Mouse (Mus musculus) c-Kit-positive CD71-positive TER-119-positive erythroid progenitor cells, embryonic 14.5 days (primary cell): ENCODE measurements at regions not wholly inside any gene's neighbourhood (a gene's known extent, or its start where the extent isn't known, plus 50 kb on each side); places are given as distances from the start of the nearest gene placed in this dataset.
"Not testable (repeated sequence)": the region's sequence is repeated elsewhere in the genome, so short reads cannot be mapped to it uniquely, and the experiment has no call there.

Experiments used
- DNase-seq: peaks from one replicate; pipeline ENCODE4 v3.0.0-alpha.2; 2013; ENCODE audit warnings: low spot score

DNA sequence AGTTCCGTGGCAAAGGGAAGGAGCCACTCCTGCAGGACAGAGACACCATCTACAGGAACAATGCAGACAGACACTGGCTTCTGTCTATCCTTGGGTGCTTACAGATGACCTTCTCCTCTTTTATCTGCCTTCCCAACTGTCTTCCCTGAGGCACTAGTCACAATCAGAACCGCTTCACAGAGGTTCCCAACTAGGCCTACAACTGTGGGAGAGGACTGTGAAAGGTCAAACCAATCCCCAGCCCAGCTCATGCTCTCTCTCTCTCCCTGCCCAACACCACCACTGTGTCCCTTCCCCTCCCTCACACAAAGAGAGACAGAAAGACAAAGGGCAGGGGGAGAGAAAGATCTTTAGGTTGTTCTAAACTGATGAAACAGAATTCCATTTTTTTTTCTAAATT is 61.3 kb downstream of the Tmem17 start:
- DNase-seq = no peak

DNA sequence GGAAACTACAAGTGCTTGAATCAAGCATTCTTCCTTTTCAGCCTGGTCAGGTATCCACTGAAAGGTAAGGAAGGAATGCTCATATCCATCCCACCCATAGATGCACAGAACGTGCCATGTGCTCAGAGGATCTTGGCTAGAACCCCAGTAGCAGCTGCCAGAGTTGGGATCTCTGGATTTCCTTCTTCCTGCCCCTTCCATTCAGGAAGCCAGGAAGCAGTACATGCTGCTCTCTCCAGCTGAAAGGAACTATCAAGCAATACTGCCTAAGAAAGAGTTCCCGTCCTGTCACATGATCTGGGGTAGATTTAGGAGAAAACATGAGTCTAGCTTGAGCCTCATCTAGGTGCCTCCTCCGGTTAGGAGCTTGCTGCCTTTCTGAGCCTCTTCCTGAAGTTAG is 61.9 kb downstream of the Tmem17 start:
- DNase-seq = no peak

DNA sequence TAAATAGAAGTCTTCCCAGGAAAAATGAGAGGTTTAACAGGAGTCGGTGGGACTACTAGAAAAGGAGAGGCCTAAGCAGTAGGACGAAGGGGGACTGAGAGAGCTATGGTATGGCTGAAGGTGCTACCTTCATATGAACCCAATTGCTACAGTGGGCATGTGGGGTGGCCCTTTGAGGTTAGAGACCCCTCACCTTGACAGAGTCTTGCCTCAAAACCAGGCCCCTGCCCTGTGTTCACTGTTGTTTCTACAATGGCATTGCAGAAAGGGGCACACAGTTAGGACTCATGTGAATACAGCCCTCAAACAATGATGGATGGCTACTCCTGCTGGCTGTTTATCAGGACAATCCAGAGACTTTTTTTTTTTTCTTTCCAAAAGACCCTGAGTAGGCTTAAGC is 62.6 kb downstream of the Tmem17 start:
- DNase-seq = no peak

DNA sequence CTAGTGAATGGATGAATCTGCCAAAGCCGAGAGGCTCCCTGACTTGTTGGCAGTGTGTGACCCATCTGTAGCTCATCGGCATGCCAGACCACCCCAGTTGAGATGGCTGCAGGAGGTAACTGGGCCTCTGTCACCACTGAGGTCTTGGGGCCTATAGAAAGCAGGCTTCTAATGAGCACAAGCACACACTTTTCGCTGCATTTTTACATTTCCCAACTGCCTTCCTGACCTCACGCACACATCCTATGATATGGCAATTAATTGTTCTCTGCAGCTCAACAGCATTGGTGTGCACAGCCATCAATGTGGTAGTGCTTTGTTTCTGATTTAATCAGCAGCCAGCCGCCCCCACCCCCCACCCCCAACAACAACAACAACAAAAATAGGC is 72.2 kb downstream of the Tmem17 start:
- DNase-seq = no peak

DNA sequence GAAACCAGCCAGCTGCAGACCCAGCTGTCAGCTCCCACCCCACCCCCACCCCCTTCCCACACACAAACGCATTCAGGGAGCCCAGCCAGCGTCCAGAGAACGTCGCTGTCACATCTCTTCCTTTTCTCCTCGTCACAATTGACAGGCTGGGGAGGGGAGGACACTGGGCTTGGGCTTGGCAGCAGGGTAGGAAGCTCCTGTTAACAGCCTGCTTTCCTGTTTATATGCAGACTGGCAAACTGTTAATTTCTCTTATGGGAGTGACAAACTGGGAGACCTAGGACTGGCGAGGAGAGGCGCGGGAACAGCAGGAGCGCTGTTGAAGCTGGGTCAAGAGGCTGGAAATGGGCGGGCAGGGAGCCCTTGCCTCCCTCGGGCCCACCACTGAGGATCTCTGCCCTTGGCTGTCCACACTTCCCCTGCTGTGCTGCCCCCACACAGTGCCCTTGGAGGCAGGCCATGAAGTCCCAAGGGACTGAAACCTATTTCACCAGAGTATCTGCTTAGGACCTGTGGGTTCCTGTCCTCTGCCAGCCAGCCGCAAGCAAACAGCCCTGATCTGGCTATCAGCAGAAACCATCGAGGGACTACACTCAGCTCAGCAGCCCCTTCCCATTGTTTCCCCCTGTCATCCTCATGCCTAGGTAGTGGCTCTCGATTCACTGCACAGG is 72.7 kb downstream of the Tmem17 start:
- DNase-seq = no peak

DNA sequence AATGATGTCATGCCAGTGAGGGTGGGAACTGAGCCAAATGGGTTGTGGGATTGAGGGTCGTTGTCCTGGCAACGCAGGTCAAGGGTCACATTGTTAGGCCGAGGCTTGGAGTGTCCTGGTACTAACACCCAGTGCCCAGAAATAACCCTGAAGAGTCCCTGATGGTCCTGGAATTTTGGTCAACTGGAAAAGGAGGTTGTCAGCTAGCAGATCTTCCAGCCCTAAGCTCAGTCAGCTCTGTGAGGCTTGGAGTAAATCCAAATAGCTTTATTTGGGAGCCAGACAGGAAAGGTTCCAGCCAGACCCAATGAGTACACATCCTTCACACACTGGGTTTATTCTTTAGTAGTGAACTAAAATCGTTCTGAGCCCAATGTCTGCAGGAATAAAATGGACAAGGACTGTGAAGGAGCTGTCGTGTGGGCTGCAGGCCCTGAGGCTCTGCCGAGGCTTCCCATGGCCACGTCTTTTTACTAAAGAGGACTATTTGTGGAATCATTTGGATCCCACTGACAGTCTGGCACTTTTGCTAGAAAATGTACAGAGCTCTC is 75.9 kb downstream of the Tmem17 start:
- no peak for DNase-seq

DNA sequence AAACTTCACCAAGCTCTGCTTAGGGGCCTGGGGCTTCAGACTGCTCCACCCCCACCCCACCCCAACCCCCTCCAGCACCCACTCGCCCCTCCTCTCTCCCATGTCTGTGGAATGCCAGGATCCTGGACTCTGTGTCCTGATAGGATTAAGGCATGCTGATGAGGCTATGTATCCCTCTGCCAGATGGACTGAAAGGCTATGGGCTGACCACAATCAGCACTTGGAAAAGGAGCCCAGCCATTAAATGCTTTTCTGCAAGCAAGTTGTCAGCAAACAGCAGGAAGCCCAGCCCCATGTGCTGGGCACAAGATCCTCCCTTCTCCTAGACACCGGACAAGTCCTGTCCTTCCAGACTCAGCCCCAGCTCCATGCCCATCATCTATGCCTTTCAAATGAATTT is 76.7 kb downstream of the Tmem17 start:
- DNase-seq = no peak

DNA sequence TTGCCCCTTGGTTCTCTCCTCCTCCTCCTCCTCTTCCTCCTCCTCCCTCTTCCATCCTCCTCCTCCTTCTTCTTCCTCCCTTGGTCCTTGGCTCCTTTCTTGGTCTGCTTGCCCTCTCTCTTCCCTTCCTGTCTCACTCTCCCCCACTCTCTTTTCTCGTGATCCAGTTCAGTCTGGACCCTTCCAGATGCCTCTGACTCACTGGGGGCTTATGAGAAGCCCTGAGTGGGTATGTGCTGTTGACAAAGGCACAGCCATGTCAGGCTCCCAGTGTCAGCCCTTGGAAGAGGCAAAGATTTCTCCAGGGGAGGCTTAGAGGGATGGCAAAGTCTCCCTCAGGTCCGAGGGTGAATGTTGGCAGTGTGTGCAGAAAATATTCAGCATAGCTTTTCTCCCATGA is 78.0 kb downstream of the Tmem17 start:
- no peak for DNase-seq

DNA sequence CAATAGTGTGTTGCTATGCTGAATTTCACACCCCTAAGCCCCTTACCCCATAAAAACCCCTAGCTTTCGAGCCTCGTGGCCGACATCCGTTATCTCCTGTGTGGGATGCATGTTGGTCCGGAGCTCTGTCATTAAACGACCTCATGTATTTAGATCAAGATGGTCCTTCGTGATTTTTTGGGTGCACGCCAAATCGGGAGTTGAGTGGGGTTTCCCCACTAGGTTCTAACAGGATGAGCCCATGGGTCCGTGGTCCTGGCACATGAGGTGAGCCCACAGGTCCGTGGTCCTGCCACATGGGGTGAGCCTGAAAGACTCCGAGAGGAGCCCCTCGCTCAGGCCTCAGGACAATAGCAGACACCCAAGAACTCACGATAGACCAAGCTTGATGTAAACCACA is 79.2 kb downstream of the Tmem17 start:
- not testable (repeated sequence) for DNase-seq

DNA sequence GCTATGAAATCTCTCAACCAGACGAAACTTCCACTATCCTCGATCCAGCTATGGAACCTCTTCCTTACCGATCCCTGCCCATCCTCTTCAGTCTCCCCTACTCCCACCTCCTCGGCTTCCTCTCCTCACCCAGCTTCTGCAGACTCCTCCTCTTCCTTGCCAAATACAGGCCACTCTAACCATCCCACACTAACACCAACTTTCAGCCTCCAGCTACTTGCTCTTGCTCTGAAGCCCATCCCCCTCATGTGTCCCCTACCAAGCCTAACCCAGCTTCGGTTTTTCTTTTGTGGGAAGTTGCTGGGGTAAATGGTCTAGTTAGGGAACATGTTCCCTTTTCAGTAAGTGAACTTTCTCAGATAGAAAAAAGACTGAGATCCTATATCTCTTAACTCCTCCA is 80.8 kb downstream of the Tmem17 start:
- no peak for DNase-seq

DNA sequence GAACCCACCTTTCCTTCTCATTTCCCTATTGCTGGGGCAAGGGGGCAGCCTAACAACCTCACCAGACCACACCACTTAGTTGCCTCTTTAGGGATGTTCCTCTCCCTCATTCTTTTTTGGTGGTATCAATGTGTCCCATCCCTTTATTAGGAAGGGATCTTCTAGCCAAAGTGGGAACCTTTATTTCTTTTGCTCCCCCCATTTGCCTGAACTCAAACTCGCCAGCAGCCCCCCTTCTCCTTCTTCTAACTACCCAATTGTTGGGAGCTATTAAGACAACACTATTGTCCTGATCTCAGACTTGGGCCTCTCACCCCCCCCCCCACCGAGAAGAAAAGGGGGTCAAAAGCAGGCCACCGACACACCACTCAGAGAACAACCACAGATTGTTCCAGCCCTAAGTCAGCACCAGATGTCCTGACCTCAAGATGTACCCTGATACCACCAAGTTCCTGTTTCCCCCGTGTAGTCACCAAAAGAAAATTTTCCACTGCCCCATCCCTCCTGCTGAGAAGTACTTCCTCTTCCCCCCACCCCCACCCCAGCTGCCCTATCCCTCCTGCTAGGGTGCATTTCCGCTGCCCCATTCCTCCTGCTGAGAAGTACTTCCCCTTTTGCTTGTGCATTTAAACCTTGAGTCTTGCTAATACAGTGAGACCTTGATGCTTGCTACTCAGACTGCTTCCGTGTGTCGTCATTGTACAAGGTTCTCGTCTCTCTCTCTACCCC is 84.4 kb downstream of the Tmem17 start:
- DNase-seq = no peak

DNA sequence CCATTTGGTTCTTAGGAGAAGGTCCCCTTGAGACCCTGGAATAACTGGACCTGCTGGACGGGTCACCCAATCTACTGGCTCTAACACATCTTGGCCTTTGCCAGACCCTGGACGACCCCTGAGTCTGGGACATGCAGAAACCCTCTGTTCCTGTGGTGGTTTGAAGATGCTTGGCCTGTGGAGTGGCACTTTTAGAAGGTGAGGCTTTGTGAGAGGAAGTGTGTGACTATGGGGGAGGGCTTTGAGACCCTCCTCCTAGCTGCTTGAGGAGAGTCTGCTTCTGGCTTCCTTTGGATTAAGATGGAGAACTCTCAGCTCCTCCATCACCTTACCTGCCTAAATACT is 84.9 kb downstream of the Tmem17 start:
- DNase-seq = no peak

DNA sequence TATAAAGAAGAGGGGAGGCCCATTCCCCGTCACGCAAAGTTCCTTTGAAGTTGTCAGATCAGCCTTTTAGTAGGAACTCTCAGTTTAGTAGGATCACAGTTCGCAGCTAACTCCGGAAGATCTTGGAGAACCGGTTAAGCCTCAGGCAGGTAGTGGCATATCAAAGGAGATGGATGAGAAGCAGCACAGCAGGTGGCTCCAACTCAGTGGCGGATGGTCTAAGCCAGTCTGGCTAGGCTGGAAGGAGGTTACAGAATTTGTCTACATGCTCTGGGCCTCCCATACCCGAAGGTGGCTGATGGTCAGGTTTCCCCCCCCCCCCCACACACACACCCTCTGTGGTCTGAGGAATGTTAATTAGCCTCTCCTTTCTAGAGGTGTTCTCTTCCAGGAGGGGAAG is 88.5 kb downstream of the Tmem17 start:
- no peak for DNase-seq

DNA sequence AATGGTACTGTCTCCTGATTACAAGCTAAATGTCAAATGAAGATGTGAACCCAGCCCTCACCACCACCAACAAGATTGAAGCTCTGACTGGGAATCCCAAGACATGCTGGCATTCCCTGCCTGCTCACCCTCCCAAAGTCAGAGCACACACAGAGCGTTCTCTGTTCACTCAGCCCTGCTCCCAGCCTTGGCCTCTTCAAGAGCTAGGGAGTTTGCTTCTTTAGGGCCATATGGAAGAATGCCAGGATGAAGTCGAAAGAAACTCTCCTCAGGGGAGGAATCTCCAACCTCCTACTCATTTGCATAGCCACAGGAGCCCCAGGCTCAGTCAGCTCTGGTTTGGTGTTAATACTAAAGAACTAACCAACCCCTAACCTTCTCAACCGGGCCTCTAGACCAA is 90.1 kb downstream of the Tmem17 start:
- no peak for DNase-seq

DNA sequence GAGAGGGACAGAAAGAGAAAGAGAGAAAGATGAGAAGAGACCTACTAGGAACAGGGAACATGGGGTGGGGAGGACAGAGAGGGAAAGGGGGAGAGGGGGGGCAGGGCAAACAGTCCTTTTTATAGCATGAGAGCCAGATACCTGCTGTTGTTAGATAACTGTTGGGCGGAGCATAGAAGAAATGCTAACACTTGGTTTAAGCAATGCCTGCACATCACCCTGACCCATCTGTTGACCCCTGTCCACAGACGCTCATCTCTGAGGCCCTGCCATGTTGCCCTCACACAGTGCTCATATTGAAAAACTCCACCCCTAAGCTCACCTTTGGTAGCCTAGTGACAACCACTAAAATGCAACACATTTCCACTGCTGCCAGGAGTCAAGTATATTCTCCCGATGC is 90.7 kb downstream of the Tmem17 start:
- DNase-seq = peak; percentile 6

DNA sequence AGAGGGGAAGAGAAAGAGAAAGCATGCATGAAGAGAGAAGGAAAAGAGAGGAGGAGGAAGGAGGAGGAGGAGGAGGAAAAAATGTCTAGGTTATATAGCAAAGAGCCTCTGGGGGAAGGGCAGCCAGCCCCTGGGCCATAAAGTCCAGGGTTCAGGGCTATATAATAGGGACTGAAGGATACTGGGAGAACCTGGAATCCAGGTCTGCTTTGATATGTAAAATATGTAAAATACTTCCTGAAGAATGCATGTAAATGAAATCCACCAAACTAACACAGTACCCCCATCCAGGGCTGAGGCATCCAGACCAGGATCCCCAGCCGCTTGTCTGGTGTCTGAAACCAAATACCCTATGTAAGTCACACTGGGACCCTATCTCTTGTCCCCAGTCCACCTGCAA is 91.5 kb downstream of the Tmem17 start:
- no peak for DNase-seq

DNA sequence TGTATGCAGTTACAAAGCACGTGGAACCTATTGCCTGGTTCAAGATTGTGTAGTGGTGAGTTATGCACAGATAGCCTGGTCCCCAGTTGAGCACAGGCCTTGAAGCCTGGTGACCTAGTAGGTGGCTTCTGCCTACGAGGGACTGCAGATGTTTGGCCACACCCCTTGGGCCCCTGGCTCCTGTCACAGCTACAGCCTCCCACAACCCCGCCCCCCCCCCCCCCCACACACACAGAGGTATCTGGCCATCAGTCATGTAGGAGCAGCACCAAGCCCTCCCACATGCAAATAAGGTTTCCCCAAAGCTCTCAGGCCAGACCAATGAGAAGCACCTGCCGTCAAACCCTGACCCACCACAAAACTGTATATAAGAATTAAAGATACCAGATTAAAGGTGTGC is 94.5 kb downstream of the Tmem17 start:
- no peak for DNase-seq

DNA sequence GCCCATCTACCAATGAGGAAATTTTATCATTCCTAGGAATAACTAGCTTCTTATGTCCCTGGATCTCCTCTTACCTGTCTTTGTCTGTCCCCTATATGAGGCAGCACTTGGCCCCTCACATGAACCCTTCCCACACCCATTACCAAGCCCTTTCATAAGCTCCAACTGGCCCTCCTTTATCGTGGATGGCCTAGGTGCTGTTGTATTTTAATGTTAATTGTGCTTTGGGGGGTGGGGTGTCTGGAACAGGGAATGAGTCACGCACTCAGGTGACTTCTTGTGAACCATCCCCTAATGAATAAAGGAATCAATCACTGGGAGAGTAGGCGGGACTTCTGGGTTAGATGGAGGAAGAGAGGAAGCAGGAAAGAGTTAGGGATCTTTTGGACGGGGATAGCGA is 95.8 kb downstream of the Tmem17 start:
- no peak for DNase-seq

DNA sequence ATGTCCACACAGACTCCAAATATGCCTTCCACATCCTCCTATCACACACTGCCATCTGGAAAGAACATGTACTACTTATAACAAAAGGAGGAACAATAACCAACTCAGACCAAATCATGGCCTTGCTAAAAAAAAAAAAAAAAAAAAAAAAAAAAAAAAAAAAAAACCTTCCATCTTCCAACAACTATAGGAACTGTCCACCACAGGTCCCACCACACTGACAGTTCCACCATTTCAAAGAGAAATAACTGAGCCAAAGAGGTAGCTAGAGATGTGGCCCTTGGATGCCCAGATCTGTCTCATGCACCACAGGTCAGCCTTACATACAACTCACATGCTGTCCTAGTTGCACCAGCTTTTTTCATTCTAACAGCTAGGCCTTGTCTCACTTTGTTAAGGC is 97.1 kb downstream of the Tmem17 start:
- DNase-seq = no peak

DNA sequence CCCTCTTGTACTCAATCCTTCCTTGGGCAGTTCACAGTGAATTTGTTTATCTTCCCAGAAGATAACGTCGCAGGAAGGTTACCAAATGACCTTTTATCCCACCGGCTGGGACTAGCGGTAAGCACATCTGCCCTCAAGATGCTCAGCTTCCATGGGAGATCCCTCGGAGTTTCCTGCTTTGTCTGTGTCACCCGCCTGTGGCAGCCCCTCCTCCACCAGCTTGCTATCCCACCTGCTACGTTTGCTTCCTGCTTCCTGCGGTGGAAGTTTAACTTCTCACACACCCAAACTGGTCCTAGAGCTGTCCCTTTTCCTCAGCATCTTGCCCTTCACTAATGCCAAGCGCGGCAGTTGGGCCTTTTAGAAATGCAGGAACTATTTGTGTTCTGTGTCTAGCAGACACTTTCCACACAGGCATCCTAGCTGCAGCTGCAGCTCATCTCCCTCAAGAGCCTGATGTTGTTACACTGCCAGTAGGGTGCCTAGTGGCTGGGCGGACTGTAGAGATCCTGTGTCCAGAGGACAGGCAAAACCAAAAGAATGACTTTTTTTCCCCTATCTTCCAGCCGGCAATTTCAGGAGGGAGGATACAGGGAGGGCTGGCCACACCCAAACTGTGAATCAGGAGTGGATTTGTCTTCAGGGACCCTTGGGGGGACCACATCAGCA is 98.7 kb downstream of the Tmem17 start:
- DNase-seq = no peak

DNA sequence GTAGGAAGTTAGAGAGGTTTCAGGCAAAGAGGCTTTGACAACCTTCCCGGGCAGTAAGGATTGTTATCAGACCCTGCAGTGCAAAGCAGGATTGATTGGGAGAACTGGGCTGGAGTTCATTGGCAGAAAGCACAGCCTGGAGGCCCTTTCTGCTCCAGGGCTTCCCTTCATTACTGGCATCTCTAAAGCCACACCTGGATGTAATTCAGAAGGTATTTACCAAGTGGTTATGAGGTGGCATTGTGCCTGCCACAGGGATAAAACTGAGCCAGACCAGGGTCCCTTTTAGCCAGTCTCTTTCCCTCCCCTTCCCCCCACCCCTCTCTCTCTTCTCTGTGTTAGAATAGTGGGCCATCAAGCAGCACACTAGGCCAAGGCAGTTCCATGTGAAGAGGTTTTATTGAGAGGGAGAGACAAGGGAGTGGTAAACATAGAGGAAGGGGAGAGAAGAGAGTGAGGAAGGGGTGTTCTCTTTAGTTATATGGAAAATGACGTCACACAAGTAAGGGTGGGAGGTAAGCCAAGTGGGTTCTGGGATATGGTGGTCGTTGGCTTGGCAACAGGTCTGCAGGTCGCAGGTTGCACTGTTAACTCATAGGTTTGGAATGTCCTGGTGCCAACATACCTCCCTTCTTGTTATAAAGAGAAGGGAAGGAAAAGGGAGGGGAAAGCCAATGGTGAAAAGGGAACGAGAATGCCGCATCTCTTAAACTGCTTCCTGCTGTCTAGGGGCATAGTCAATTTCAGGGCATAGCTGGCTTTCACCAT is 99.4 kb downstream of the Tmem17 start:
- DNase-seq = no peak

DNA sequence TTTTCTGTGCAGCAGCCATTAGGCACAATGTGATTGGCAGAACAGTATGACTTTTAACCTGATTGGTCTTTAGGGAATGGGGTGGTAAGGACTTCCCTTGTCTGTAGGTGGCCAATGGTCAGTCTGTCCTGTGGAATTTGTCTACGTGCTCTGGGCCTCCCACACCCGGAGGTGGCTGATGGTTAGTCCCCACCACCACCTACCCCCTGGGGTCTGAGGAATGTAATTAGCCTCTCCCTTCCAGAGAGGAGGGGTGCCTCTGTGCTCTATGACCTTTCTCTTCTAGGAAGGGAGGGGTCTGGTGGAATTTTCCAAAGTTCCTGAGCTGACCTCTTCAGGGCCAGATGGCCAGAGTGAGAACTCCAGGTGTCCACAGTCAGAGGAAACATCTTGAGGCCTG is 101.6 kb downstream of the Tmem17 start:
- DNase-seq = no peak
